Mouse (Mus musculus) gastrocnemius, postnatal 10 days (tissue): ENCODE results near the gene Cep95. TPM values are rescaled to one million over a fixed set of nuclear protein-coding genes. Genes with fewer than 3 reads are reported as not detected.
"Not testable (repeated sequence)": the region's sequence is repeated elsewhere in the genome, so short reads cannot be mapped to it uniquely, and the experiment has no call there.

ENCODE experiments used
- DNase-seq: peaks from one replicate; pipeline ENCODE4 v3.0.0; 2021; ENCODE audit warnings: mixed read lengths
- total RNA-seq, 2 experiments: library from RNA; stranded (reverse); gene quantifications; 2 replicates each; pipeline ENCODE4 v1.2.3; 2021

Gene Cep95
- total RNA-seq, 2 experiments from 2014 or later = 5.5 to 8.7 TPM

GRCm38 (mm10) chr11:106776960-106777359 is 12.1 kb upstream of the Cep95 start:
- DNase-seq = no peak

DNA sequence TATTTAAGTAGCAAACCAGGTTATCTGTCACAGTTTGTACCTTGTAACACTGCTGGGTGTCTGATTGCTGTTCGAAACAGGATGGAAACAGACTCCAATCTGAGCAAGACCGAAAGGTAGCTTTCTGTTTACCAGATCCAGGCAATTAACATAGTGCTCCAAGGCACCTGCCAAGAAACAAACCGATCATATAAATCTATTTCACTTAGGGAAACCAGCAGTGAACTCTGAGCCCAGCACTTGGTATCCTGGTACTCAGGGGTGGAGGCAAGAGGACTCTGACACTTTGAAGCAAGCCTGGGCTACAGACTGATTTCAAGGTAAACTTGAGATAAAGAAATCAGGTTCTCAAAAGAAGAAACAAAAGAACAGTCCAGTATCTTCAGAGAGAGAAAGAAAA is 11.7 kb upstream of the Cep95 start:
- DNase-seq = no peak

- no peak for DNase-seq
Measured at GRCm38 (mm10) chr11:106778132-106778531, 10.9 kb upstream of the Cep95 start.

GRCm38 (mm10) chr11:106778589-106779387 is 10.3 kb upstream of the Cep95 start:
- DNase-seq = no peak

DNA sequence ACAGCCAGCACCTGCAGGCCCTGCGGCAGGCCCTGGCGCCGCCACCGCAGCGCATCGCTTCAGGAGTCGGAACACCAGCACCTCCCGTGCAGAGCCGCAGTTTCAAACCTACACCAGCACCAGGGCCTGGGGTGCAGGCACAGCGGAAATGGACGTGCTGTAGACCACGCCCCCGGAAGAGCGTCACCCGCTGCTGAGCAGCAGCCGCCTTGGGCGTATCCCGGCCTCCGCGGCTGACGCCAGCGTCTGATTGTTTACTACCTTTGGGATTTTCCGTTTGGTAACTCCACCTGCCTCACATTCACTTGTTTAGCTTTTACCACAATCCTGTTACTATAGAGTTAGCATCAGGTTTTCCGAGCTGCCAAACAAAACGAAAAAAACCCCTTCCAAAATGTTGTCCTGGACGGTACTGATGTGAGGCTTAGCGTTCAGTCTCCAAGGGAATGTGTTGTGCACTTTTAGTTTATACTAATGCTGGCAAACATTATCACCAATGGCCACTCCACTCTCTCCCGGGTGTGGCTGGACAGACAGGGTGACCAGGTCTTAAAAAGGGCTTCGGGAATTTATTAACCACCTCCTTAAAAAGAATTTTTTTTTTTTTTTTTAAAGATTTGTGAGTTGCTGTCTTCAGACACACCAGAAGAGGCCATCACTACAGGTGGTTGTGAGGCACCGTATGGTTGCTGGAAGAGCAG is 9.5 kb upstream of the Cep95 start, which contains the start of gene Polg2:
TSS of gene Polg2 (minus strand) at position 150 of the 701 bp plus-strand sequence.
- DNase-seq = peak; percentile 88

DNA sequence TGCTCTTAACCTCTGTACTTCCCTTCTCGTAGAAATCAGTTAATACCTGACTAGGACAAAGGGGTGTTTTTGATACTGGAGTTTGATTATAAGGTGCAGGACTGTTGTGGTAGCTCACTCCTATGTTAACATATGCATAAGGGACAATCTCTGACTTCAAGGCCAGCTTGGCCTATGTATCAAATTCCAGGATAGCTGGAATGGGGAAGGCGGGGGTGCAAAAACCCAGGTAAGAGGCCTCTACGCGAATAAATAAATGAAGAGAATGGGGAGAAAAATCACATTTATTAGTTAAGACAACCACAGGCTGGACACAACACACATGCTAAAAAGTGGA is 9.0 kb upstream of the Cep95 start:
- no peak for DNase-seq

GRCm38 (mm10) chr11:106780590-106781220 is 8.3 kb upstream of the Cep95 start:
- no peak for DNase-seq

- not testable (repeated sequence) for DNase-seq
Measured at GRCm38 (mm10) chr11:106782271-106782670, 6.8 kb upstream of the Cep95 start.

DNA sequence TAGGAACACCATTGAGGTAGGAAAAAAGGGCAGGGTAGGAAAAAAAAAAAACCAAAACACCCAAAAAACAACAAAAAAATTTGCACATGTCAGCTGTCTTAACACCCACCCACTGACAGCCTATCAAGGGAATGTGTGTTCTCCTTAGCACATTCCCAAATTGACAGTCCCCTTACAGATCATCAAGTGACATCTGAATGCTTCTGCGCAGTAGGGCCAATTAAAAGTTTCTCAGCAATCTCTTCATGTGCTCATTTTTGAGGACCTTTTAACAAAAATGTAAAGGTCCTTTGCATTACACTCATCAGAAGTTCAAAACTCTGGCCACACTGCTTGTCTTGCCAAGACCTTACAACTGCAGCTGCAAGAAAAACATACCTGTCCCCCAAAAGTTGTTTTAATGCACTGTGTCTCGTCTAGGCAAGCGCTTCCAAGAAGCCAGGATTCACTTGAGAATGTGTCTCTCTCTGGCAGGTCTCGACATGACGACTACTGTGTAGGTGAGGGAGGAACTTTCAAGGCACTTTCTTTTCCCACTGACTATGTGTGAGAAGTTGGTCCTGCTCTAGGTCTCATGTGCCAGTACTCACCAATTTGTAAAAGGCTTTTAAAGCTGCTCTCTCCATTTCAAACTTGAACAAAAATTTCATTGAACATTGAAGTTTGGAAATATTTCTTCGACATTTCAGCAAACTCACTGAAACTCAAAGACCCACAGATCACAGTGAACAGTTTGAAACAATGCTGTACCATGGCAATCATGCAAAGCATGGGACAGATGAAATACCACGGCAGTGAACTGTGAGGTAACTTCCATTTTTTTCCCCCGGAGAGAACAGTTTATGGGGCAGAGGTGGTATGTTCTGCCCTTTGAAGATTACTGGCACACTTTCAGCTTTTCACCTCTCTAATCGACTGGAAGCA is 5.9 kb upstream of the Cep95 start:
- DNase-seq = no peak

GRCm38 (mm10) chr11:106784476-106784875 is 4.6 kb upstream of the Cep95 start:
- no peak for DNase-seq

DNA sequence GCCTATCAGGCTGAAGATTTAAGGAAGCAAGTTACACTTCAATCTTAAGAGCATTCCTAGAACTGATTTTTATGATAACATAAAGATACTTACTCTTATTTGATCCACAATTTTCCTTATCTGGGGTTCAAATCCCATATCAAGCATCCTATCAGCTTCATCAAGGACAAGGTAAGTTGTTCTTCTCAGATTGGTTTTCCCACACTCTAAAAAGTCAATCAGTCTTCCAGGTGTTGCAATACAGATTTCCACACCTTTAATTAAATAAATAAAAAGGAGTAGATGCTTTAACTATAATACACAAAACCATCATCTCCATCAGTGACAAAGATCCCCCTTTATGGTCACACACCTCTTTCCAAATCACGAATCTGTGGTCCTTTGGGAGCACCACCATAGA is 4.0 kb upstream of the Cep95 start:
- no peak for DNase-seq

DNA sequence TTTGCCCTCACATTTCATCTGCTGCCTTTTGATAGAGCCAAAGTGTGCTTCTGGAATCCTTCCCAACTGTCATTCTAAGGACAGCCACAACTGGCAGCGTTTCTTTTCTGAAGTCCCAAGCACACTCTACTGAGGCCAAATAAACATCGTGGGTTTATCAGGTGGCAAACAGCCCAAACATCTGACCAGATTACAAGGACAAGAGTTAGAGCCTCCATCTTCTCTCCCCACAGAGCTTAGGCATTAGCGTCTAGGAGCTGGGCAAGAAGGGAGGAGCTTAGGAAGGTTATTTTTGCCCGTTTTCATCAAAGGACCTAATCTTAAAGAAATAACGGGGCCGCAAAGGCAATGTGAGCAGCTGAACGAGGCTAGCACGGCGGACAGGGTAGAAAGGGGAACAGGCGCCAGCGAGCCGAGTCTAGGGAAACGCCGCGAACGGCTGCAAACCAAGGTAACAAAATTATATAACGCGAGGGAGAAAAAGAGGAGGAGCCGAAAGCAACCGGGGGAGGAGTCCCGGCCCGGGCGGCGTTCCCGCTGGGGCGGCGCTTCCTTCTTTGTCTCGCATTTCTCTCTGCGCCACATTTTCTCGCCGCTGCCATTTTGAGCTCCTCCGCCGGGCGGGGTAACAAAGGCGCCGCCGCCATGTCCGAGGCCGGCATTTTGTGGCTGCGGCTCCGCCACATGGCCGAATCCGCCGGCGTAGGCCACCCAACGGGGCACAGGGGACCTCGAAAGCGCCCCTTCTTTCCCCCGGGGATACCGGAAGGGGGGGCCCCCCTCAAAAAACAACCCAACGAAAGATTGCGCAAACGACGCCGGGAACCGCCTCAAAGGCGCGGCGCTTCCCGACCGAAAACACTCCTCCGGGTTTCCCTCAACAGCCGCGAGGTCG is 1.7 kb upstream of the Cep95 start:
- DNase-seq = peak; percentile 96

DNA sequence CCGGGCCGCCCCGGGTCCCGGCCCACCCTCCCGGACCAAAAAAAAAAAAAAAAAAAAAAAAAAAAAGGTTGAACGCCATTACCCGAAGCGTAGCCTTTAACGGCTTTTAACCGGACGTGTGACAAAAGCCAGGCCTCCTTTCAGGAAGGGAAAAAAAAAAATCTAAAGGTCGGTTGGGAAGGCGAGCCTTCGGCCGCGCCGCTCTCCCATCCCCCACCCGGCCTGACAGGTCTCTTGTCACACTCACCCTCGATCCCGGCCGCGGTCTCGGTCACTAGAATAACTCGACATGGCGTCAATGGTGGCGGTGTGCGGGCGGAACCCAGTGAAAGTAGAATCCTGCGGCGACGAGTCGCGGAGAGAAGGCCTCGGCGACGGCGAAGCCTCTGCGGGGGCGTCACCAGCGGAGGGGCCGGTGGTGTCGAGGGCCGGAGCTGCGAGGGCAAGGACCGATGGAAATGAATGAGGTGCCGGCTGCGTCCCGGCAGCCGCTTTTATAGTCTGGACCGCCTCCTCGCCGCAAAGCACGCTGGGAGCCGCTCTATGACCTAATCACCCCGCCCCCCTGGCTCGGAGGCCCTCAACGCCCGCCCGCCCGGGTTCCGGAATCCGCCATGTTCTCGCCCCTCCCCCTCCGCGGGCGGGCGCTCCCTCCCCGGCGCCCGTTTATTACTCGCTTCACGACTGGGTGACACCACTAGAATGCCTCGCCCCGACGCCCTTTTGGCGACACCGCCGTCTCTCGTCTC is 852 bp upstream of the Cep95 start:
- peak; percentile 100 for DNase-seq

DNA sequence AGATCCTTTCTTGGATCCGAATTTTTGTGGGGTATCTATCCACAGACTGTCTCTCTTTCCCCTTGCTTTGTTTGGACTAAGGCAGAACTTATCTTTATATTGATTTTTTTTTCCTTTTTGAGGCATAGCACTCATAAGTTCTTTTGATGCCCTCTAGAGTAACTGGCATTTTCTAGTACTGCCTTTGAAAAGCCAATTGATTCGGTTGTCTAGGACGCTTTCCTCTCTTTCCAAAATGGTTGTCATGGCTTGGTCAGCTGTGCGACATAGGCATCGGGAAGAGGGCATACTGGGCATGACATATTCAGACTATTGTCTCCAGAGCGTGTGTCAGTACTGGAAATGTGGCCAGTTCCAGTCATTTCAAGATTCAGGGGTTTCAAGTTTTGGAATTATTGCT is 597 bp downstream of the Cep95 start:
- no peak for DNase-seq

- no peak for DNase-seq
Measured at GRCm38 (mm10) chr11:106793846-106794245, 4.8 kb downstream of the Cep95 start.

DNA sequence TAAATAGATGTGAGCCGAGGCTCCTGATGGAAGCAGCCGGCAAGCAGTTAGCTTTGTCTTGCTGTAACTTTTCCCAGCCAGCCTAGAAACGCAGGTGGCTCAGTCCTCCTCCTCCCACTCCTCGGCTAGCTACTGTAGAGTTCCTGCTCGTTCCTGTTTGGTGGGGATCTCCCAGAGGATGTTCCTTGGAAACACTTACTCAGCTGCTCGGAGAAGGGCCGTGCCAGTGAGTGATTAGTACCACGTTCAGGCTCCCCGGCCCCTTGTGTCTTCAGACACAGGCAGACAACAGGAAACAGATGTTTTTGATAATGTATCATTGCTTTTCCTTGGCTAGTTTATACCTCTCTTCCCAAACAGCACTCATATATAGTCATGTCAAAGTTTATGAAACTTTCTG is 6.6 kb downstream of the Cep95 start:
- no peak for DNase-seq

DNA sequence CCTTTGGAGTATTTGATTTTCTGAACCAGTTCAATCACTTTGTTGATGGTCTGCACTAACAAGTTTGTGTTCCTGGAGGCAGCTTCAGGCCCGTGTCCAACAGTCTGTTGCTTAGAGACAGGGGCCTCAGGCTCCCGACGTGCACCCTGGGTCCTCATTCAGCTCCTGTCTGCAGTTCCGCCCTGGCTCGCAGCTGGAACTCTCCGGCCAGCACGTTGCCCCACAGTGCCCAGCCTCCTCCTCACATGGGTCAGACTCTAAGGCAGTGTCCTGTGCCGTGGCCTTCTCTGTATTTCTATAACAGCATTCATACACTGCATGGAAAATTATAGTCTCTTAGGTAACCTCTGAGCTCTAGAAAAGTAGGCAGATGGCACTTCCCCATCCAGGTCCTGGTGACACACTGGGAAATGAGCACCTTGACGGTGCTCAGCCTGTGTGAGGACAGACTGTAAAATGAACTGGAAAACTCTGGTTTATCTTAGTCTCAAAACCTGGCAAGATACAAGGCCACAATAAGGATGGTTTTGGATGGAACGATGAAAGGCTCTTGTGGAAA is 13.1 kb downstream of the Cep95 start:
- no peak for DNase-seq

GRCm38 (mm10) chr11:106807442-106807841 is 18.4 kb downstream of the Cep95 start:
- not testable (repeated sequence) for DNase-seq

DNA sequence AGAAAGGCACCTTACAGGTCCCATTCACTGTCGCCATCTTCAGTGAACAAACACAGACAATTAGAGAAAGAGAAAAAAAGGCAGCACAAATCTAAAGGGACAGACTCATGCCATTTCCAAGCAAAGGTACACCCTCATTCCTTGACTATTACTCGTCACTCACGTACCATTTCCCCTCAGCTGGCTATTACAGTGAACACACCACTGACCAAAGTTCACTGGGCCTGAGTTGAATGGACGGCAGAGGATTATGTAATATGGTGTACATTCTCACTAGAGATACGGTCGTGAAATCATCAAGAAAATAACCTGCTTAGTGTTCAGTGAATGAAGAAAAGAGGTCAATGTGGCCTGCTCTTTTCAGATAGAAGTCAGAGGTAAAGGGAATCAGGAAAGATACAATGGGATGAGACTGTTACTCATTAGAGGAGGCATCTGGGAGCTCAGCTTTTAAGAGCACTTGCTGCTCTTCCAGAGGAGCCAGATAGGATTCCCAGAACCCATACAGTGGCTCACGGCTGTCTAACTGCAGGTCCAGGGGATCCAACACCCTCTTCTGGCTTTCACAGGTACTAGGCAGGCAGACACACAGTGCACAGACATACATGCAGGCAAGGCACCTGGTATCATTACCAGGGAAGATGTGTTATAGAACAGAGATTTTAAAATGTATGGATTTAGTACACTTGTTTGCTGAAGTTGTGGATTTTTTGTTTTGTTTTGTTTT is 23.5 kb downstream of the Cep95 start:
- DNase-seq = no peak
